Mouse (Mus musculus): Measurements from ENCODE around the gene Prkar1b.

- TF ChIP-seq GATA1 (IDR thresholded peaks at IDR 0.05; ENCODE audit: low read length) (no peak), TAL1 (IDR thresholded peaks at IDR 0.05; ENCODE audit: low read length) (no peak)
Observed at GRCm38 (mm10) chr5:139049367-139049766, 100.4 kb downstream of the Prkar1b start.
